Mouse (Mus musculus) MEL (cell line): ENCODE results near the gene Lamtor4. TPM values are rescaled to one million over a fixed set of nuclear protein-coding genes. Genes with fewer than 3 reads are reported as not detected.

Experiments
- DNase-seq: peaks from one replicate; pipeline ENCODE4 v3.0.0; 2011; ENCODE audit warnings: low read depth, low spot score
- H3K27ac ChIP-seq: 2 replicates; pipeline ENCODE4 v1.5.1; 2012; ENCODE audit warnings: low read depth, mild to moderate bottlenecking, control low read depth, low read length, moderate library complexity; ENCODE audit not compliant: control insufficient read depth
- H3K27me3 ChIP-seq, 2 experiments: fragments of 150-350 bp in 1 of 2; sonication (generic) in 1 of 2; 2 replicates each; pipeline ENCODE4 v1.6.1; 2012; ENCODE audit warnings: low read length in 2 of 2, mild to moderate bottlenecking in 2 of 2, improper control_type of control experiment in 1 of 2, moderate library complexity in 1 of 2; ENCODE audit not compliant: insufficient read depth in 2 of 2, control insufficient read depth in 1 of 2
- H3K36me3 ChIP-seq, 2 experiments: 2 replicates each; pipeline ENCODE4 v1.6.1; 2012 to 2014; ENCODE audit warnings: low read length in 2 of 2, improper control_type of control experiment in 1 of 2, inconsistent platforms in 1 of 2, mild to moderate bottlenecking in 1 of 2; ENCODE audit not compliant: insufficient read depth in 2 of 2, control insufficient read depth in 1 of 2
- H3K4me1 ChIP-seq, 2 experiments: fragments of 150-350 bp in 1 of 2; sonication (generic) in 1 of 2; 2 replicates each; pipeline ENCODE4 v1.6.1; 2012; ENCODE audit warnings: low read length in 2 of 2, improper control_type of control experiment in 1 of 2, mild to moderate bottlenecking in 1 of 2; ENCODE audit not compliant: insufficient read depth in 2 of 2, control insufficient read depth in 1 of 2
- H3K4me3 ChIP-seq, 2 experiments: fragments of 150-350 bp in 1 of 2; sonication (generic) in 1 of 2; 2 replicates each; pipeline ENCODE4 v1.5.1; 2012; ENCODE audit warnings: low read depth in 2 of 2, low read length in 2 of 2, mild to moderate bottlenecking in 2 of 2, moderate library complexity in 2 of 2, control low read depth in 1 of 2, improper control_type of control experiment in 1 of 2; ENCODE audit not compliant: control insufficient read depth in 1 of 2, insufficient read depth in 1 of 2
- H3K79me2 ChIP-seq: 2 replicates; pipeline ENCODE4 v1.6.1; 2012; ENCODE audit warnings: mild to moderate bottlenecking, low read length, moderate library complexity; ENCODE audit not compliant: control insufficient read depth, poor library complexity, insufficient read depth
- H3K9ac ChIP-seq: 2 replicates; pipeline ENCODE4 v1.6.1; 2012; ENCODE audit warnings: low read depth, mild to moderate bottlenecking, control low read depth, low read length, moderate library complexity; ENCODE audit not compliant: control insufficient read depth, poor library complexity, severe bottlenecking
- H3K9me3 ChIP-seq: fragments of 150-350 bp; sonication (generic); replicated peaks from 2 replicates; pipeline ENCODE4 v1.6.1; 2012; ENCODE audit warnings: mild to moderate bottlenecking, low read length, improper control_type of control experiment, moderate library complexity; ENCODE audit not compliant: insufficient read depth
- CHD1 ChIP-seq: IDR thresholded peaks from 2 replicates; pipeline ENCODE4 v1.6.1; 2012; ENCODE audit warnings: low read depth, mild to moderate bottlenecking, inconsistent platforms, low read length, improper control_type of control experiment
- CHD2 ChIP-seq: IDR thresholded peaks from 2 replicates; pipeline ENCODE4 v1.6.1; 2011; ENCODE audit warnings: low read length, improper control_type of control experiment
- CTCF ChIP-seq, 3 experiments: IDR thresholded peaks in 2 of 3; conservative IDR thresholded peaks in 1 of 3; 2 replicates each; pipeline ENCODE4 v1.5.1; 2011 to 2012; ENCODE audit warnings: low read length in 3 of 3, low read depth in 2 of 3, mild to moderate bottlenecking in 2 of 3, improper control_type of control experiment in 1 of 3, inconsistent platforms in 1 of 3, mixed read lengths in 1 of 3, moderate library complexity in 1 of 3; ENCODE audit not compliant: control insufficient read depth in 1 of 3, insufficient read depth in 1 of 3, poor library complexity in 1 of 3, severe bottlenecking in 1 of 3
- EP300 ChIP-seq, 2 experiments: IDR thresholded peaks; 2 replicates each; pipeline ENCODE4 v1.6.1; 2011; ENCODE audit warnings: improper control_type of control experiment in 2 of 2, low read length in 2 of 2, low read depth in 1 of 2, mild to moderate bottlenecking in 1 of 2
- GABPA ChIP-seq: IDR thresholded peaks from 2 replicates; pipeline ENCODE4 v1.6.1; 2012; ENCODE audit warnings: low read depth, mild to moderate bottlenecking, inconsistent platforms, low read length, improper control_type of control experiment, moderate library complexity
- GATA1 ChIP-seq: IDR thresholded peaks from 2 replicates; pipeline ENCODE4 v1.6.1; 2011; ENCODE audit warnings: low read depth, low read length, improper control_type of control experiment
- JUND ChIP-seq: IDR thresholded peaks from 2 replicates; pipeline ENCODE4 v1.6.1; 2011; ENCODE audit warnings: low read depth, mild to moderate bottlenecking, improper control_type of control experiment, low read length
- KAT2A ChIP-seq: conservative IDR thresholded peaks from 2 replicates; pipeline ENCODE4 v1.6.1; 2012; ENCODE audit warnings: low read depth, low read length, improper control_type of control experiment, inconsistent platforms
- MAX ChIP-seq: IDR thresholded peaks from 2 replicates; pipeline ENCODE4 v1.6.1; 2011; ENCODE audit warnings: low read length, improper control_type of control experiment
- MAZ ChIP-seq: IDR thresholded peaks from 2 replicates; pipeline ENCODE4 v1.6.1; 2012; ENCODE audit warnings: low read depth, mild to moderate bottlenecking, inconsistent platforms, low read length, improper control_type of control experiment
- MXI1 ChIP-seq: IDR thresholded peaks from 2 replicates; pipeline ENCODE4 v1.6.1; 2011; ENCODE audit warnings: mild to moderate bottlenecking, low read depth, low read length, improper control_type of control experiment
- MYB ChIP-seq: IDR thresholded peaks from 2 replicates; pipeline ENCODE4 v1.6.1; 2011; ENCODE audit warnings: mild to moderate bottlenecking, low read depth, low read length, improper control_type of control experiment
- NELFE ChIP-seq: IDR thresholded peaks from 2 replicates; pipeline ENCODE4 v1.6.1; 2011; ENCODE audit warnings: low read depth, low read length, improper control_type of control experiment
- POLR2A ChIP-seq, 2 experiments: IDR thresholded peaks; 2 replicates each; pipeline ENCODE4 v1.6.1; 2011 to 2012; ENCODE audit warnings: low read length in 2 of 2, mild to moderate bottlenecking in 2 of 2, control low read depth in 1 of 2, improper control_type of control experiment in 1 of 2, low read depth in 1 of 2, moderate library complexity in 1 of 2; ENCODE audit not compliant: control insufficient read depth in 1 of 2, insufficient read depth in 1 of 2, poor library complexity in 1 of 2
- RAD21 ChIP-seq: IDR thresholded peaks from 2 replicates; pipeline ENCODE4 v1.6.1; 2011; ENCODE audit warnings: mild to moderate bottlenecking, low read depth, low read length, improper control_type of control experiment
- RCOR1 ChIP-seq: IDR thresholded peaks from 2 replicates; pipeline ENCODE4 v1.6.1; 2012; ENCODE audit warnings: low read depth, mild to moderate bottlenecking, inconsistent platforms, low read length, improper control_type of control experiment
- SIN3A ChIP-seq: IDR thresholded peaks from 2 replicates; pipeline ENCODE4 v1.6.1; 2012; ENCODE audit warnings: low read length, improper control_type of control experiment, inconsistent platforms
- SMC3 ChIP-seq: IDR thresholded peaks from 2 replicates; pipeline ENCODE4 v1.6.1; 2011; ENCODE audit warnings: low read depth, low read length, improper control_type of control experiment
- TAL1 ChIP-seq: IDR thresholded peaks from 2 replicates; pipeline ENCODE4 v1.6.1; 2012; ENCODE audit warnings: mild to moderate bottlenecking, inconsistent platforms, low read length, moderate library complexity, mixed read lengths
- TBP ChIP-seq: IDR thresholded peaks from 2 replicates; pipeline ENCODE4 v1.8.0; 2011; ENCODE audit warnings: low read depth, low read length, improper control_type of control experiment
- UBTF ChIP-seq: IDR thresholded peaks from 2 replicates; pipeline ENCODE4 v1.6.1; 2012; ENCODE audit warnings: low read depth, mild to moderate bottlenecking, inconsistent platforms, low read length, improper control_type of control experiment, moderate library complexity, borderline replicate concordance; ENCODE audit not compliant: insufficient read depth
- ZNF384 ChIP-seq: IDR thresholded peaks from 2 replicates; pipeline ENCODE4 v1.6.1; 2012; ENCODE audit warnings: low read depth, mild to moderate bottlenecking, inconsistent platforms, low read length, improper control_type of control experiment
- polyA plus RNA-seq, 2 experiments: library from polyadenylated mRNA; stranded (reverse) in 1 of 2; unstranded in 1 of 2; fragments of >175 nt in 1 of 2; fragments of >200 nt in 1 of 2; gene quantifications; 2 replicates each; pipeline versions ENCODE4 v1.2.1 to v1.2.4; 2012; ENCODE audit warnings: low replicate concordance in 2 of 2, low read depth in 1 of 2; ENCODE audit not compliant: insufficient read length in 2 of 2, insufficient read depth in 1 of 2, missing spikeins in 1 of 2
- total RNA-seq: library from RNA; depleted of rRNA; stranded (reverse); fragments of 300-350 nt; gene quantifications from 2 replicates; pipeline ENCODE4 v1.2.3, GENCODE M21; 2012

Gene Lamtor4
- total and polyA plus RNA-seq, 3 experiments: 45.7 to 59.0 TPM; not detected in 1

- no peaks in the 10 kb centered on the region; a peak in 1 of 4 replicates for H3K27me3 ChIP-seq
- H3K36me3 ChIP-seq: peaks cover 0 to 3% of the 10 kb centered on the region in 2 experiments; a peak in 1 of 4 replicates
- no peak overlapping the region for H3K4me3 ChIP-seq
- no peak overlapping the region for H3K27ac ChIP-seq
- no peak for DNase-seq
- TF ChIP-seq CTCF (IDR thresholded peaks at IDR 0.05 in 2 of 3, conservative IDR thresholded peaks at IDR 0.05 in 1 of 3; ENCODE audit: control insufficient read depth in 1 of 3, insufficient read depth in 1 of 3, low read depth in 2 of 3, low read length in 3 of 3, poor library complexity in 1 of 3, severe bottlenecking in 1 of 3): no peak
- no peak for TF ChIP-seq GATA1
- no peak for TF ChIP-seq MAX
- TF ChIP-seq RCOR1: no peak
- no peak for TF ChIP-seq TAL1
- TF ChIP-seq KAT2A: no peak
- TF ChIP-seq NELFE: no peak
- no peak for TF ChIP-seq TBP
- TF ChIP-seq ZNF384: no peak
- no peak for TF ChIP-seq GABPA
- no peak for TF ChIP-seq JUND
- no peak for TF ChIP-seq MYB
- TF ChIP-seq POLR2A (IDR thresholded peaks at IDR 0.05; ENCODE audit: control insufficient read depth in 1 of 2, insufficient read depth in 1 of 2, low read depth in 1 of 2, low read length in 2 of 2, poor library complexity in 1 of 2): no peak
- no peak for TF ChIP-seq RAD21
- TF ChIP-seq SIN3A: no peak
- TF ChIP-seq MXI1: no peak
- no peaks in the 10 kb centered on the region for H3K9me3 ChIP-seq
- H3K4me1 ChIP-seq: peaks cover 2 to 4% of the 10 kb centered on the region in 2 experiments; a peak in 1 of 4 replicates
- no peaks in the 10 kb centered on the region for H3K79me2 ChIP-seq
- H3K9ac ChIP-seq: no peak overlapping the region
Measured at GRCm38 (mm10) chr5:138233778-138234177, 21.5 kb upstream of the Lamtor4 start.

- Histone ChIP-seq H3K4me3 (no peak overlapping the region), H3K27me3 (no peaks in the 10 kb centered on the region; a peak in 1 of 4 replicates), H3K9me3 (no peaks in the 10 kb centered on the region), H3K9ac (no peak overlapping the region), H3K27ac (no peak overlapping the region), H3K4me1 (peaks cover 0 to 3% of the 10 kb centered on the region in 2 experiments; a peak in 1 of 4 replicates), H3K79me2 (no peaks in the 10 kb centered on the region), H3K36me3 (peaks cover 0 to under 1% of the 10 kb centered on the region in 2 experiments; a peak in 1 of 4 replicates)
- DNase-seq: no peak
- no peak for TF ChIP-seq TBP
- no peak for TF ChIP-seq MAZ
- TF ChIP-seq CHD1: no peak
- TF ChIP-seq GATA1: no peak
- TF ChIP-seq UBTF: no peak
- TF ChIP-seq EP300 (IDR thresholded peaks at IDR 0.05; ENCODE audit: low read depth in 1 of 2, low read length in 2 of 2): no peak
- no peak for TF ChIP-seq CHD2
- no peak for TF ChIP-seq RAD21
- TF ChIP-seq SMC3: no peak
Measured at GRCm38 (mm10) chr5:138234224-138234623, 21.1 kb upstream of the Lamtor4 start.
